Mouse (Mus musculus) lung, adult 2 months (tissue): ENCODE data around the gene Mindy2.

ENCODE experiments used
- CTCF ChIP-seq: fragments of 200-500 bp; IDR thresholded peaks from 2 replicates; pipeline ENCODE4 v1.5.1; 2011; ENCODE audit warnings: mild to moderate bottlenecking, low read length, control low read depth; ENCODE audit not compliant: insufficient read depth
- POLR2A ChIP-seq: fragments of 200-500 bp; IDR thresholded peaks from 2 replicates; pipeline ENCODE4 v1.6.1; 2011; ENCODE audit warnings: low read depth, mild to moderate bottlenecking, control low read depth, low read length, borderline replicate concordance; ENCODE audit errors: extremely low read depth

GRCm38 (mm10) chr9:70585172-70585571 is 71.8 kb downstream of the Mindy2 start:
- no peak for TF ChIP-seq CTCF
- no peak for TF ChIP-seq POLR2A
